Mouse (Mus musculus) cortical plate, adult 2 months (tissue): Measurements from ENCODE around the gene Prkcz. TPM values are rescaled to one million over a fixed set of nuclear protein-coding genes. Genes with fewer than 3 reads are reported as not detected.
A peak's percentile ranks its signal among the peaks of the same experiment; 100 is the strongest.

Source experiments
- H3K27ac ChIP-seq: fragments of 200-500 bp; 2 replicates; pipeline ENCODE4 v1.5.1; 2012; ENCODE audit warnings: low read length, control low read depth, inconsistent platforms; ENCODE audit not compliant: insufficient read depth
- H3K4me1 ChIP-seq: fragments of 200-500 bp; 2 replicates; pipeline ENCODE4 v1.6.1; 2011; ENCODE audit warnings: low read length; ENCODE audit not compliant: control insufficient read depth, insufficient read depth
- H3K4me3 ChIP-seq: fragments of 200-500 bp; 2 replicates; pipeline ENCODE4 v1.5.1; 2011; ENCODE audit warnings: mild to moderate bottlenecking, low read length, control low read depth; ENCODE audit not compliant: insufficient read depth
- CTCF ChIP-seq: fragments of 200-500 bp; IDR thresholded peaks from 2 replicates; pipeline ENCODE4 v1.5.1; 2011; ENCODE audit warnings: mild to moderate bottlenecking, control low read depth, low read length; ENCODE audit not compliant: insufficient read depth; ENCODE audit errors: extremely low read depth
- POLR2A ChIP-seq: fragments of 200-500 bp; IDR thresholded peaks from 2 replicates; pipeline ENCODE4 v1.6.1; 2011; ENCODE audit warnings: mild to moderate bottlenecking, low read length, control low read depth; ENCODE audit not compliant: insufficient read depth; ENCODE audit errors: extremely low read depth
- polyA plus RNA-seq: library from polyadenylated mRNA; depleted of rRNA; stranded (reverse); fragments of >200 nt; gene quantifications from 2 replicates; pipeline ENCODE4 v1.2.3, GENCODE M21; 2012

The Prkcz gene
- polyA plus RNA-seq, 1 experiment, result 315 TPM

DNA sequence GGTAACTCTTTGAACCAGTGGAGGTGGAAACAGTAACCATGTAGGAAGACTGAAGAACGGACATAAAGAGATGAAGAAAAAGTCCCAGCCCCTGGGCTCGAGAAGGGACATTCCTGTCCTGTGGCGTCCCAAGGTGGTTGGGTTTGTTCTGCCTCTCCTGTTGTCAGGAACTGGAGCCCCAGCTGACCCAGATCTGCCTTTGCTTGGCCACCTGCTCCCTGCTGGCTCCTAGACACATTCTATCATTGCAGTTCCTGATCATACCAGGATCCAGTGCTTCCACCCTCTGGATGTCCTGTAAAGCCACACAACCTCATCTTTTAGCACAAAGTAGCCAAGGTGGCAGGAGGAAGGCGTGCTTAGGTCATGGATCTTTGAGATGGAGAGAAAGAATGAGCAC is 22.2 kb upstream of the Prkcz start:
- peak overlapping the region; percentile 55 for H3K27ac ChIP-seq

DNA sequence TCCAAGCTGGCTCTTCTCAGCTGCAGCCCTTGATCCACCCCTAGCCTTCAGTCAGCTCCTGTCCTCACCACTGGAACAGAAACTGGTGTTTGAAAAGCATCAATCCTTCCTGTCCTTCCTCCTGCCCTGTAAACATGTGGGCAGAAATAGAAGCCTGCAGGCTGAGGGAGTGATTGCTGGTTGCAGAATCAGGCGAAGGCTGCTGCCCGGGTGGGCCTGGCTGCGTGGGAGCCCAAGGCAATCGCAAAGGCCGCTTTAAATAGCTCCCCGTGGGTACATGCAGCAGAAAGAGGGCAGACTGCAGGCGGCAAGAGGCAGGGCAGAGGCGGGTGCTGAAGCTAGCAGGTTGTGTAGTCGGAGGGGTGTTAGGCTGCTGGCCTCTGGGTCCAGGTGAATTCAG is 21.6 kb upstream of the Prkcz start:
- TF ChIP-seq CTCF (no peak), POLR2A (no peak)
- H3K27ac ChIP-seq, result peak overlapping the region; percentile 55

More for the DNA sequence above, 22.2 kb upstream of the Prkcz start:
- no peak for TF ChIP-seq CTCF
- no peak for TF ChIP-seq POLR2A
- Histone ChIP-seq H3K4me1 (peaks cover 12% of the 10 kb centered on the region), H3K4me3 (no peak overlapping the region)

DNA sequence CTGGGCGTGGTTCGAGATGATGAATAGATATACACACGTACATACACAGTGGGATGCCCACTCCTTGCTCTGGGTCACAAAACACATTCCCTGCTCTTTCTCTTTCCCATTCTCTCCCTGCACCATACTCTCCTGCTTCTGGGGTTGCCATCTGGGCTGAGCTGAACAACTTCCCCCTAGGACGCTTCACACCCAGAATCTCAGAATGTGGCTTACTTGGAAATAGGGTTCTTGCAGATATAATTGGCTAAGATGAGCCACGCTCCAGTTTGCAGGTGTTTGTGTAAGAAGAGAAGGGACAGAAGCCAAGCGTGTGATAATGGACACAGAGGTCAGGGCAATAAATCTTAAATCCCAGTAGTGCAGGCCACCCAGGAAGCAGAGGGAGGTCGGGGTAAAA is 20.8 kb upstream of the Prkcz start:
- TF ChIP-seq POLR2A, result no peak
- no peak for TF ChIP-seq CTCF
- Histone ChIP-seq H3K27ac (peak overlapping the region; percentile 55), H3K4me3 (no peak overlapping the region), H3K4me1 (peaks cover 12% of the 10 kb centered on the region)

More for the DNA sequence above, 21.6 kb upstream of the Prkcz start:
- H3K4me3 ChIP-seq, result no peak overlapping the region
- H3K4me1 ChIP-seq, result peaks cover 12% of the 10 kb centered on the region

DNA sequence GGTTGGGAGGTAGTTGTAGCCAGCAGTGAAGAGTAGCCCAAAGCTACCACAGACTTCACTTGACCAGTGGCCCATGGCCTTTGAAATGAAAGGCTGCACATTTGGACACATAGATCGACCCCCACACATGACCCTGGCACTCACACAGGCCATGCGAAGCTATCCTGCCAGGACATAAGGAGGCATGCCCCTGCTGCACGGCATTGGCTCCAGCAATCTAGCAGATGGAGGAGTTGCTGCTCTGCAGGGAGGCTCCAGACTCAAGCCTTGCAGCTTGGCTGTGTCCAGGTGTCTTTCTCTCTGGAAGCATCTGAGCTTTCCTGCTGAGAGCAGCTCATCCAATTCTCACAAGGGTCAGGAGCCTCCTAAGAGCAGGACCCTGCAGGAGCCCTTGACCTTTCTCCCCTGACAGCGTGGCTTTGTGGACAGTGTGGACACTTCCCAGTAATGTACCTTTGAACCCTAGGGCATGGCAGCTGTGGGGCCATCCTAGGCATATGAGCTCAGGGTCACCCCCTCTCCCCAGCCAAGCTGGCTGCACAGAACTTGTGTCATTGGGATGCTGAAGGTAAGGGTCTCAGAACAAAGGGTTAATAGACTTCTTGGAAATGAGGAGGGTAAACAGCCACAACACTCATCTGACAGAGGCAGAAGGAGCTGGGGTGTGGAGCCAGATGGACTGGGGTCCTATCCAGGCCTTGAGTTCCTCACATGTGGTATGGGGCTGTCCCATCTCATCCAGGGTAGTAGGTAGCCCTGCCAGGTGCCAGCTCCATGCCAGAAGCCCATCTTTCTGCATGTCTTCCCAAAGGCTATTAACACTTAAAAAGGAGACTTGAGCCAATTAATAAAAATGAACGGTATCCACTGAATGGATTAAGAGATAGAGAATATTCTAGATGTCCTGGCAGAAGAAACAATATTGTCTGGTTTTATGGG is 10.9 kb upstream of the Prkcz start:
- no peak overlapping the region for H3K4me3 ChIP-seq
- no peak overlapping the region for H3K27ac ChIP-seq
- peaks cover 5% of the 10 kb centered on the region for H3K4me1 ChIP-seq
- TF ChIP-seq POLR2A (no peak), CTCF (no peak)

DNA sequence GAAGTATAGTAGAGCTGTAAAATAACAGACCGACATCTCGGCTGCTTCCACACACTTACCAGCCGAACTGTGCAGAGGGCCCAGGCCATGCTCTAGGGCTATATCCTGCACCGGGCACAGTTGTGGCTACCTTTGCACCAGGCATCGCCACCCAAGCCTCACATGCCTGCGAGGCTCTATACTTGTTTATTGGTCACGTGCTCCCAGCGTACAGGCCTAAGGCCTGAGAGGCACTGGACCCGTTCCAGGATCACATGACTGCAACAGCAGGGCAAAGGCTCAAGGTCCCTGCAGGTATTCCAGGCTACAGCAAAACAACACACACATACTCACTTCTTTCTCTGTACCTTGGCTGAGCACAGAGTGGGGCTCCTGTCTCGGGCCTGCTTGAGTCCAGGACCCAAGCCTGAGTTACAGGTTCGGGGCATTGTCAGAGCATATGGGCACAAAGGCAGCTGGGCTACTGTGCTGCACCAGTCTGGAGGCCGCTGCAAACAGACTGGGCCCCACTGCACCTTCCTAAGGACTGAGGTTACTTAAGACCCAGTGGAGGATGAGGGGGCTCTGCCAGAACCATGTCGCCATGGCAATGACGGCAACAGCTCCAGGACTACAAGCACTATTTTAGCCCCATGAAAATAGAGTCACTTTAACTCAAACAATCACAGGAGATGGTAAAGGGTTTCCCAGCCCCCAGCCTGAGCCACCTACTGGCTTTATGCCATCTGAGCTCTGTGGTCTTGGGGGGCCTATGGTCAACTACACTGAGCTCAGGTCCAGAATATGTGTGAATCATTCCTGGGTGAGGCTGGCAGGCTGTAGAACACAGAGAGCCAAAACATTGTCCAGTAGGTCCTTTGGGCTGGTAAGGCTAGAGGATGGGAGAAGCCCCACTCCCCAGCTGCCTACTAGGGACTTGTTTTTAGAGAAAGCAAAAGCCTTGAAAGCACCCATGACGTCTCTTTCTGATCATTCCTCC is 9.9 kb upstream of the Prkcz start:
- TF ChIP-seq CTCF (no peak), POLR2A (no peak)
- H3K4me1 ChIP-seq, result peaks cover 5% of the 10 kb centered on the region
- no peak overlapping the region for H3K27ac ChIP-seq
- no peak overlapping the region for H3K4me3 ChIP-seq

DNA sequence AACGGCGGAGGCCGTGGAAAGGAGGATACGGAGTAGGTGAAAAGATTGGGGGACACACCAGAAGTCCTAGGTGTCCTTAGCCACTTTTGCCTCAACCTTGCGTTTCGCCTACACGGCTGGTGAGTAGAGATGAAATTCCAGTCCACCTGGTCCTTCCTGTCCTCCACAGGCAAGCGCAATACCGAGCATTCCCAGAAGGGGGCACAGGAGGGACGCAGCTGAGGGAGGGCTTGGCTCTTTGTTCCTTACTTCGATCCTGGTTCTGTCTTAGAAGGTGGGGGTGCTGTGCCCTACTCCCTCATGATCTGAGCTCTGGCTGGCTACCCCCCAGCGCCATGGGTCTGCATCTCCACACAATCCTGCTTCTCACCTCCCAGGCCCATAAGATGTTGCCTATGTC is 7.5 kb upstream of the Prkcz start:
- TF ChIP-seq POLR2A, result no peak
- TF ChIP-seq CTCF, result peak; percentile 97
- Histone ChIP-seq H3K4me1 (peaks cover 5% of the 10 kb centered on the region), H3K4me3 (no peak overlapping the region), H3K27ac (no peak overlapping the region)

DNA sequence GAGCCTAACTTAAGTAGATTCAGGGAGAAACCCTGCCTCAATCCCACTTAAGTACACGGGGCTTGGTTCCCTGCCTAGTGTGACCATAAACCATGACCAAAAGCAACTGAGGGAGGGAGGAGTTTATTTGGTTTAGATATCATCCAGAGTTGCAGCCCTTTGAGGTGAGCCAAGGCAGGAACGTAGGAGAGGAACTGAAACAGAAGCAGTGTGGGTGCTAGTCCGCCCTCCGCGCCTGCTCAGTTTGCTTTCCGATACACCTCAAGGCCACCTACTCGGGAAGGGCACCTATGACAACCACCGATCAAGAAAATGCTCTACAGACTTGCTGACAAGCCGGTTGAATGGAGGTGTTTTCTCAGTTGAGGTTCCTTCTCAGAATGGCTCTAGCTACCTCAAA is 6.6 kb upstream of the Prkcz start:
- H3K4me3 ChIP-seq, result no peak overlapping the region
- no peak for TF ChIP-seq POLR2A
- H3K4me1 ChIP-seq, result peaks cover 5% of the 10 kb centered on the region
- no peak overlapping the region for H3K27ac ChIP-seq

DNA sequence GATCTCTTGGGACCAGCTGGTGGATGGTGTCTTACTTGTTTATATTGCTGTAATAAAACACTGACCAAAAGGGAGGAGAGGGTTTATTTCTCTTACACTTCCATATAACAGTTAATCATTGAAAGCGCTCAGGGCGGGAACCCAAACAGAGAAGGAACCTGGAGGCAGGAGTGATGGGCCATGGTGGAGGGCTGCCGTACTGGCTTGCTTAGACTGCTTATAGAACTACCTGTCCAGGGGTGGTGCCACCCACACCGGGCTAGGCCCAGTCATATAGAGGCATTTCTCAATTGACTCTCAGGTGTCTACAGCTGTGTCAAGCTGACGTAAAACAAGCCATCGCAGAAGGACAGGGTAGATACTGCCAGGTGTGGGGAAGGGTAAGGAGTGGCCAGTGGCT is 5.6 kb upstream of the Prkcz start:
- H3K27ac ChIP-seq, result no peak overlapping the region
- peaks cover 4% of the 10 kb centered on the region for H3K4me1 ChIP-seq
- TF ChIP-seq POLR2A, result no peak
- no peak for TF ChIP-seq CTCF
- no peak overlapping the region for H3K4me3 ChIP-seq

DNA sequence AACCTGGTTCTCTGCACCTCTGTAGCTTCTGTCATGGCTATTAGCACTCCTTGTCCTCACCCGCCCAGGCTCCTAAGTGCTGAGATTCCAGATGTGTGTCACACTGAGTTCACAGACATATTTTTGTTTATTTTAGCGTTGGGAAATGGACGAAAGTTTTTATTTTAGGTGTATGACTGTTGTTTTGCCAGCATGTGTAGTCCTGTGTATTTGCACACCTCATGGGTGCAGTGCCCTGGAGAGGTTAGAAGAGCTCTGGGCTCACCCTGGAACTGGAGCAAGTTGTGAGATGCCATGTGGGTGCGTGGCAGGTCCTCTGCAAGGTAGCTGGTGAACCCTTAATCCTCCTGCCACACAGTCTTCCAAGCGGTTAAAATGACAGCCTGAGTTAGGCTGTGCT is 1.3 kb upstream of the Prkcz start:
- no peak overlapping the region for H3K4me3 ChIP-seq
- TF ChIP-seq POLR2A (no peak), CTCF (no peak)
- H3K27ac ChIP-seq, result no peak overlapping the region
- no peaks in the 10 kb centered on the region for H3K4me1 ChIP-seq
